Mouse (Mus musculus) stomach, embryonic 14.5 days (tissue): ENCODE data around the gene Nck2. TPM values are rescaled to one million over a fixed set of nuclear protein-coding genes. Genes with fewer than 3 reads are reported as not detected.
"Not testable (repeated sequence)": the region's sequence is repeated elsewhere in the genome, so short reads cannot be mapped to it uniquely, and the experiment has no call there.

Experiments used
- ATAC-seq: fragments of 200-750 bp; cut with Nextera tagmentation; 2 replicates; pipeline ENCODE4 v1.8.0; 2017; ENCODE audit warnings: low read depth, moderate TSS enrichment; ENCODE audit not compliant: insufficient number of reproducible peaks, insufficient read depth, low FRiP score
- H3K27ac ChIP-seq: fragments of 300-500 bp; sonication (generic); 2 replicates; pipeline ENCODE4 v1.5.1; 2014; ENCODE audit warnings: mild to moderate bottlenecking, low read length, moderate library complexity, mixed read lengths
- H3K27me3 ChIP-seq: fragments of 300-500 bp; sonication (generic); 2 replicates; pipeline ENCODE4 v1.6.1; 2014; ENCODE audit warnings: low read length, control low read depth, mixed read lengths; ENCODE audit not compliant: control insufficient read depth, insufficient read depth
- H3K36me3 ChIP-seq: fragments of 300-500 bp; sonication (generic); 2 replicates; pipeline ENCODE4 v1.6.1; 2014; ENCODE audit warnings: mild to moderate bottlenecking, control low read depth, low read length, moderate library complexity, mixed read lengths; ENCODE audit not compliant: control insufficient read depth, insufficient read depth
- H3K4me1 ChIP-seq: fragments of 300-500 bp; sonication (generic); 2 replicates; pipeline ENCODE4 v1.6.1; 2014; ENCODE audit warnings: low read length, control low read depth, mixed read lengths; ENCODE audit not compliant: control insufficient read depth, insufficient read depth
- H3K4me2 ChIP-seq: fragments of 300-500 bp; sonication (generic); replicated peaks from 2 replicates; pipeline ENCODE4 v1.6.1; 2014; ENCODE audit warnings: low read depth, low read length, control low read depth
- H3K4me3 ChIP-seq: fragments of 300-500 bp; sonication (generic); 2 replicates; pipeline ENCODE4 v1.5.1; 2014; ENCODE audit warnings: low read depth, low read length, control low read depth
- H3K9ac ChIP-seq: fragments of 300-500 bp; sonication (generic); replicated peaks from 2 replicates; pipeline ENCODE4 v1.6.1; 2014; ENCODE audit warnings: low read depth, mild to moderate bottlenecking, control low read depth, low read length, moderate library complexity, mixed read lengths
- H3K9me3 ChIP-seq: fragments of 300-500 bp; sonication (generic); 2 replicates; pipeline ENCODE4 v1.6.1; 2016; ENCODE audit warnings: low read depth, low read length, control low read depth; ENCODE audit not compliant: control insufficient read depth
- WGBS: fragments of 180-500 bp; shearing (Covaris S2); extraction: QIAGEN DNeasy Blood & Tissue Kit; methylation state at CpG from one replicate; pipeline ENCODE4 v1.1.7; 2014; 5-methylcytosine and 5-hydroxymethylcytosine counted together
- polyA plus RNA-seq: library from polyadenylated mRNA; unstranded; fragments of >200 nt; fragmentation: Nextera tagmentation; extraction: Ambion mirVana; gene quantifications from 2 replicates; pipeline ENCODE4 v1.2.1, GENCODE M21; 2014

Gene Nck2
- polyA plus RNA-seq, 1 experiment from 2014 or later: 49.0 TPM

GRCm38 (mm10) chr1:43547644-43548043 lies 103.3 kb downstream of the Nck2 start:
- no peak for ATAC-seq
- no peak overlapping the region for H3K4me3 ChIP-seq
- no peaks in the 10 kb centered on the region for H3K9me3 ChIP-seq
- H3K4me2 ChIP-seq: no peak overlapping the region
- H3K4me1 ChIP-seq: peaks cover 13% of the 10 kb centered on the region
- no peak overlapping the region for H3K27ac ChIP-seq
- 73% methylated on average over 2 of the region's 2 CpGs for WGBS
- H3K9ac ChIP-seq: no peak overlapping the region
- no peaks in the 10 kb centered on the region for H3K27me3 ChIP-seq
- 0 out of 2 replicates have a peak, but pooled peaks cover 3% of the 10 kb centered on the region for H3K36me3 ChIP-seq

GRCm38 (mm10) chr1:43548749-43549148 lies 104.4 kb downstream of the Nck2 start:
- no peak for ATAC-seq
- Histone ChIP-seq H3K27me3 (no peaks in the 10 kb centered on the region), H3K4me1 (peaks cover 15% of the 10 kb centered on the region), H3K4me3 (no peak overlapping the region), H3K9me3 (no peaks in the 10 kb centered on the region), H3K36me3 (peaks cover 3% of the 10 kb centered on the region; the same call in 1 of the 2 replicates), H3K27ac (no peak overlapping the region; the same call in 1 of the 2 replicates), H3K9ac (no peak overlapping the region), H3K4me2 (no peak overlapping the region)
- 57% methylated on average over 5 of the region's 5 CpGs for WGBS

DNA sequence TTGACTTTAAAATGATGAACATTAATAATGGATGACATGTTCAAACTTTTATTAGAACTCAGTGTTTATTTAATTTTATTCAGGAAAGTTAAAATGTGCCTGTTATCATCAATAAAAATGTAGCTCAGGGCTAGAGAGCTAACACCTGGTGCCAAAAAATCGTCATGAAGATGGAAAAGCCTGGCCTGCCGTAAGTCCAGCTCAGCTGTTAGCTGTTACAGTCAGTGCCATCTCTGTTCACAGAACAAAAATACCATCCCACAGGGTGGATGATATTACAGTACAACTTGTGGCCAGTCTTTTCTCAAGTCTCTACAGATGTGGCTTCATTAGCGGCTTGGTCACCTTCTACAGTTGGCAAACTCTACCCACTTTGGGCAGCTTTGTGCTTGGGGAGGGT lies 106.1 kb downstream of the Nck2 start:
- Histone ChIP-seq H3K4me2 (no peak overlapping the region), H3K27ac (no peak overlapping the region), H3K9me3 (no peaks in the 10 kb centered on the region), H3K36me3 (no peaks in the 10 kb centered on the region; the same call in 1 of the 2 replicates), H3K4me3 (no peak overlapping the region), H3K27me3 (no peaks in the 10 kb centered on the region), H3K4me1 (peaks cover 17% of the 10 kb centered on the region), H3K9ac (no peak overlapping the region)
- no peak for ATAC-seq
- WGBS: 48% methylated on average over 3 of the region's 3 CpGs

GRCm38 (mm10) chr1:43553989-43554679 lies 109.8 kb downstream of the Nck2 start:
- not testable (repeated sequence) for H3K27me3 ChIP-seq, H3K9me3 ChIP-seq, H3K4me2 ChIP-seq, H3K4me1 ChIP-seq, H3K4me3 ChIP-seq, H3K27ac ChIP-seq, H3K36me3 ChIP-seq, ATAC-seq, H3K9ac ChIP-seq
- 93% methylated on average over 37 of the region's 37 CpGs for WGBS

GRCm38 (mm10) chr1:43555222-43555974 lies 111.0 kb downstream of the Nck2 start:
- H3K4me3 ChIP-seq: no peak overlapping the region
- no peak; the same call in 1 of the 2 replicates for ATAC-seq
- H3K27ac ChIP-seq: no peak overlapping the region
- no peak overlapping the region for H3K4me2 ChIP-seq
- no peak overlapping the region for H3K9ac ChIP-seq
- 57% methylated on average over 12 of the region's 12 CpGs for WGBS
- no peaks in the 10 kb centered on the region; the same call in 1 of the 2 replicates for H3K36me3 ChIP-seq
- H3K9me3 ChIP-seq: no peaks in the 10 kb centered on the region
- 0 out of 2 replicates have a peak, but pooled peaks cover 5% of the 10 kb centered on the region for H3K4me1 ChIP-seq
- no peaks in the 10 kb centered on the region for H3K27me3 ChIP-seq

DNA sequence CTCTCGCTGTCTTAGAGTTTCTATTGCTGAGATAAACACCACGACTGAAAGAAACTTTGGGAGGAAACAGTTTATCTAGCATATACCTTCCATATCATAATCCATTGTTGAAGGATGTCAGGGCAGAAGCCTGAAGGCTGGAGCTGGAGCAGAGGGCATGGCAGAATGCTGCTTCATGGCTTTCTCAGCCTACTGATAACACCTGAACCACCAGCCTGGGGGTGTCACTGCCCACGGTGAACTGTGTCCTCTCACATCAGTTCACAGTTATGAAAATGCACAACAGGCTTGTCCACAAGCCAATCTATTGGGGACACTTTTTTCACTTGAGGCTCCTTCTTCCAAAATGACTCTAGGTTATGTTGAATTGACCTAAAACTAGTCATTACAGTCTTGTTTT lies 114.0 kb downstream of the Nck2 start:
- no peak overlapping the region for H3K4me3 ChIP-seq
- H3K27me3 ChIP-seq: no peaks in the 10 kb centered on the region
- no peak overlapping the region for H3K27ac ChIP-seq
- H3K9ac ChIP-seq: no peak overlapping the region
- no peak overlapping the region for H3K4me2 ChIP-seq
- ATAC-seq: no peak
- H3K4me1 ChIP-seq: 0 out of 2 replicates have a peak, but pooled peaks cover 2% of the 10 kb centered on the region
- 82% methylated on average over 3 of the region's 3 CpGs for WGBS
- no peaks in the 10 kb centered on the region; the same call in 1 of the 2 replicates for H3K36me3 ChIP-seq
- no peaks in the 10 kb centered on the region for H3K9me3 ChIP-seq

DNA sequence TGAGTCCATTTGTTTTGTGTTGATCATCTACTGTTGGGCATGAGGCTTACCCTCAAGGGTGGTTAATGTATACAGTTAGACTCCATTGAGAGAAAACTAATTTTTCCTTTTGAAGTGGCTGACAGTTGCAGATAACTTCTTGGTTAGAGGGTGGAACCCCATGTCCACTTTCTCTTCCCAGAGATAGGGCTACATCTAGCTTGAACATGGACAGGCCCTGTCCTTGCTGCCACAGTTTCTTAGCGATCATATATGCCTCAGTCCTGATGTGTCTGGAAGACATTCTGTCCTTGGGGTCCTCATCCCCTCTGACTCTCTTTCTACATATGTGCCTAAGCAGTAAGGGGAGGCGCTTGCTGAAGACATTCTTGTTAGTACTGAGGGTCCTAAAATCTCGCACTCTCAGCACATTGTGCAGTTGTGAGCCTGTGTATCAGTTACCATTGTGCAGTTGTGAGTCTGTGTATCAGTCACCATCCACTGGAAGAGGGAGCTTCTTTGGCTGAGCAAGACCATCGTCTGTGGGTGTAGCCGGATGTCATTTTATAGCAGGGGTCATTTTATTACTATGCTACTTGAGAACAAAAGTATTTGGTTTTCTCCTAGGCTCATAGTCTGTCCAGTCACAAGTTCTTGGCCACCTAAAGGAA lies 114.8 kb downstream of the Nck2 start:
- H3K4me2 ChIP-seq: no peak overlapping the region
- H3K4me1 ChIP-seq: 0 out of 2 replicates have a peak, but pooled peaks cover 2% of the 10 kb centered on the region
- WGBS: 92% methylated on average over 5 of the region's 5 CpGs
- no peaks in the 10 kb centered on the region for H3K36me3 ChIP-seq
- H3K27ac ChIP-seq: no peak overlapping the region
- H3K9ac ChIP-seq: no peak overlapping the region
- ATAC-seq: 0 out of 2 replicates have a peak, but pooled peaks have one; percentile 49
- no peaks in the 10 kb centered on the region for H3K9me3 ChIP-seq
- no peak overlapping the region for H3K4me3 ChIP-seq
- H3K27me3 ChIP-seq: no peaks in the 10 kb centered on the region

GRCm38 (mm10) chr1:43561085-43561484 lies 116.7 kb downstream of the Nck2 start:
- H3K27ac ChIP-seq: no peak overlapping the region
- 81% methylated on average over 3 of the region's 3 CpGs for WGBS

More at GRCm38 (mm10) chr1:43561085-43561484, 116.7 kb downstream of the Nck2 start:
- Histone ChIP-seq H3K9ac (no peak overlapping the region), H3K36me3 (no peaks in the 10 kb centered on the region), H3K27me3 (no peaks in the 10 kb centered on the region), H3K9me3 (no peaks in the 10 kb centered on the region), H3K4me1 (no peaks in the 10 kb centered on the region), H3K4me2 (no peak overlapping the region), H3K4me3 (no peak overlapping the region)
- no peak for ATAC-seq
